Comparison of ENCODE assay signal across 20 mouse cellular contexts in the genomic region with DNA sequence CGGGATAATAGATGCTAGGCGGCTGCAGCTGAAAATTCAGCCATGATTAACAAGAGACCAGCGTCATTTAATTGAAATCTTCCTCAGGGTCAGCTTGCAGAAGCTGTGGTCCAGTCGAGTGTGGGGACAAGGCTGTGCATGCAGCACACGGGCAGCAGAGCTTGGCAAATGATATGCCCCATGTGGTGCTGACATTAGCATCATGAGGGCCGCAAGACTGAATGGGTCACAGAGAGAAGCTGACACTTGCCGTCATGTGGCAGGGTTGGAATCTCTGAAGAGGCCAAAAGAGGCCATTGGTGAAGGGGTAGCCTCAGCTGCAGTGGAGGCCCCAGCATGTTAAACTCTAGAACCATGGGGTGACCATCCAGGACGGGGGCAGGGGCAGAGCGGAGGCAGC. TPM values are rescaled to one million over a fixed set of nuclear protein-coding genes. Genes with fewer than 3 reads are reported as not detected.
"Had no signal": no experiment of that assay in that cellular context is flagged by ENCODE, and none has a peak within 500 bp of the region (broad histone marks: within the 10 kb centered on the region; RNA-seq: fewer than 3 reads in every experiment).

No protein-coding gene starts in this region.

- H3K9me3 ChIP-seq: limb, embryonic 12.5 days; limb, embryonic 15.5 days; midbrain, embryonic 12.5 days; midbrain, embryonic 15.5 days had no signal

- H3K4me2 ChIP-seq: limb, embryonic 12.5 days; limb, embryonic 15.5 days; liver, embryonic 11.5 days; lung, embryonic 14.5 days; midbrain, embryonic 12.5 days; midbrain, embryonic 15.5 days had no signal

- H3K36me3 ChIP-seq: limb, embryonic 12.5 days; limb, embryonic 15.5 days; midbrain, embryonic 12.5 days; midbrain, embryonic 15.5 days had no signal

- H3K27ac ChIP-seq: kidney, postnatal 0 days; layer of hippocampus, adult 2 months; limb, embryonic 12.5 days; limb, embryonic 15.5 days; liver, embryonic 14.5 days; macrophage; midbrain, embryonic 12.5 days; midbrain, embryonic 15.5 days had no signal

- H3K4me3 ChIP-seq: layer of hippocampus, adult 2 months; limb, embryonic 12.5 days; limb, embryonic 15.5 days; midbrain, embryonic 12.5 days; midbrain, embryonic 15.5 days had no signal

- H3K27me3 ChIP-seq: midbrain, embryonic 15.5 days had no signal

- DNase-seq: kidney, adult 2 months; kidney, postnatal 25 days; layer of hippocampus, adult 9-11 months; liver, postnatal 0 days; lung, embryonic 14.5 days; thymus, adult 2 months; thymus, postnatal 14 days; thymus, postnatal 4 days had no signal

- H3K4me1 ChIP-seq: limb, embryonic 15.5 days had no signal

- H3K9ac ChIP-seq: limb, embryonic 12.5 days; limb, embryonic 15.5 days; liver, embryonic 14.5 days; liver, postnatal 0 days; lung, embryonic 14.5 days; midbrain, embryonic 12.5 days; midbrain, embryonic 15.5 days had no signal

- ATAC-seq: liver, postnatal 0 days; lung, postnatal 0 days; midbrain, embryonic 15.5 days had no signal

RNA-seq across cellular contexts. Expression of gene Ccna1, which starts 7.4 kb away (rescaled TPM):
- total RNA-seq: megakaryocyte, adult 5-6 weeks had no signal
- polyA plus RNA-seq: kidney, adult 2 months; liver, postnatal 0 days; macrophage; spleen, adult 2 months had no signal
